Mouse (Mus musculus): Measurements from ENCODE around the gene Synpr. TPM values are rescaled to one million over a fixed set of nuclear protein-coding genes. Genes with fewer than 3 reads are reported as not detected.

The Synpr gene
- total and polyA plus RNA-seq, 3 experiments: not detected

GRCm38 (mm10) chr14:13558117-13558516 is 273.5 kb downstream of the Synpr start:
- dilution Hi-C loops (cut with MboI; ENCODE audit: extremely low pct_ligation_motif_present, extremely low pct_unique_long_range_greater_than_20kb, low sequenced_read_pairs): no loop called here
- H3K4me1 ChIP-seq (ENCODE audit: control insufficient read depth in 1 of 2, insufficient read depth in 2 of 2): no peaks in the 10 kb centered on the region
- no peaks in the 10 kb centered on the region for H3K36me3 ChIP-seq (replicated peaks in 1 of 2; ENCODE audit: control insufficient read depth in 1 of 2, insufficient read depth in 1 of 2, low read length in 1 of 2)
- in situ Hi-C loops (cut with MboI; ENCODE audit: low pct_ligation_motif_present, low pct_unique_long_range_greater_than_20kb, low sequenced_read_pairs): no loop called here
- no peaks in the 10 kb centered on the region for H3K9me3 ChIP-seq (replicated peaks; ENCODE audit: low read length)
- no peak overlapping the region for H3K9ac ChIP-seq (ENCODE audit: insufficient read depth, low read depth)
- no peak overlapping the region for H3K27ac ChIP-seq (ENCODE audit: insufficient read depth, low read depth)
- no peak overlapping the region for H3K4me3 ChIP-seq (replicated peaks in 1 of 3; ENCODE audit: low read depth in 2 of 3, low read length in 2 of 3, poor library complexity in 1 of 3)
- DNase-seq (ENCODE audit: extremely low read depth): no peak
- TF ChIP-seq KAT2A (IDR thresholded peaks at IDR 0.05; ENCODE audit: insufficient replicate concordance, low read length): no peak
- no peaks in the 10 kb centered on the region for H3K27me3 ChIP-seq (replicated peaks)
- no peaks in the 10 kb centered on the region for H3K79me2 ChIP-seq (replicated peaks; ENCODE audit: control insufficient read depth, extremely low read depth, insufficient read depth, poor library complexity, severe bottlenecking)
- H3K4me2 ChIP-seq (ENCODE audit: insufficient read depth, low read depth, poor library complexity, severe bottlenecking): no peak overlapping the region

- H3K4me1 ChIP-seq (ENCODE audit: control insufficient read depth in 1 of 2, insufficient read depth in 2 of 2): no peaks in the 10 kb centered on the region
- no peaks in the 10 kb centered on the region for H3K9me3 ChIP-seq (replicated peaks; ENCODE audit: low read length)
- in situ Hi-C loops (cut with MboI; ENCODE audit: low pct_ligation_motif_present, low pct_unique_long_range_greater_than_20kb, low sequenced_read_pairs): no loop called here
- no peak overlapping the region for H3K4me3 ChIP-seq (replicated peaks in 1 of 3; ENCODE audit: low read depth in 2 of 3, low read length in 2 of 3, poor library complexity in 1 of 3)
- no peak for DNase-seq (ENCODE audit: extremely low read depth)
- H3K27ac ChIP-seq (ENCODE audit: insufficient read depth, low read depth): no peak overlapping the region
- no peaks in the 10 kb centered on the region for H3K36me3 ChIP-seq (replicated peaks in 1 of 2; ENCODE audit: control insufficient read depth in 1 of 2, insufficient read depth in 1 of 2, low read length in 1 of 2)
- TF ChIP-seq POLR2AphosphoS2 (IDR thresholded peaks at IDR 0.05; ENCODE audit: low read depth, low read length) (no peak), GABPA (IDR thresholded peaks at IDR 0.05; ENCODE audit: insufficient replicate concordance, low read depth, low read length) (no peak), MAZ (IDR thresholded peaks at IDR 0.05; ENCODE audit: low read depth, low read length) (no peak), MAX (IDR thresholded peaks at IDR 0.05; ENCODE audit: low read length) (no peak), EP300 (IDR thresholded peaks at IDR 0.05; ENCODE audit: low read length) (no peak), UBTF (IDR thresholded peaks at IDR 0.05; ENCODE audit: low read depth, low read length) (no peak), ZMIZ1 (IDR thresholded peaks at IDR 0.05; ENCODE audit: low read depth, low read length) (no peak), ETS1 (conservative IDR thresholded peaks at IDR 0.05; ENCODE audit: low read depth, low read length) (no peak), PAX5 (IDR thresholded peaks at IDR 0.05; ENCODE audit: low read length) (no peak), ELF1 (IDR thresholded peaks at IDR 0.05; ENCODE audit: low read depth, low read length) (no peak), POLR2A (IDR thresholded peaks at IDR 0.05; ENCODE audit: low read depth, low read length) (no peak), ZC3H11A (IDR thresholded peaks at IDR 0.05; ENCODE audit: low read depth, low read length) (no peak), TCF12 (IDR thresholded peaks at IDR 0.05; ENCODE audit: low read depth, low read length) (no peak)
- no peaks in the 10 kb centered on the region for H3K79me2 ChIP-seq (replicated peaks; ENCODE audit: control insufficient read depth, extremely low read depth, insufficient read depth, poor library complexity, severe bottlenecking)
- no peaks in the 10 kb centered on the region for H3K27me3 ChIP-seq (replicated peaks)
- H3K4me2 ChIP-seq (ENCODE audit: insufficient read depth, low read depth, poor library complexity, severe bottlenecking): no peak overlapping the region
- no peak overlapping the region for H3K9ac ChIP-seq (ENCODE audit: insufficient read depth, low read depth)
- dilution Hi-C loops (cut with MboI; ENCODE audit: extremely low pct_ligation_motif_present, extremely low pct_unique_long_range_greater_than_20kb, low sequenced_read_pairs): no loop called here
These were observed 282.7 kb downstream of the Synpr start for GRCm38 (mm10) chr14:13567250-13567649.

- no peaks in the 10 kb centered on the region for H3K4me1 ChIP-seq (ENCODE audit: control insufficient read depth in 1 of 2, insufficient read depth in 2 of 2)
- dilution Hi-C loops (cut with MboI; ENCODE audit: extremely low pct_ligation_motif_present, extremely low pct_unique_long_range_greater_than_20kb, low sequenced_read_pairs): no loop called here
- no peaks in the 10 kb centered on the region for H3K36me3 ChIP-seq (replicated peaks in 1 of 2; ENCODE audit: control insufficient read depth in 1 of 2, insufficient read depth in 1 of 2, low read length in 1 of 2)
- H3K9ac ChIP-seq (ENCODE audit: insufficient read depth, low read depth): no peak overlapping the region
- H3K27ac ChIP-seq (ENCODE audit: insufficient read depth, low read depth): no peak overlapping the region
- H3K79me2 ChIP-seq (replicated peaks; ENCODE audit: control insufficient read depth, extremely low read depth, insufficient read depth, poor library complexity, severe bottlenecking): no peaks in the 10 kb centered on the region
- DNase-seq (ENCODE audit: extremely low read depth): no peak
- no peak overlapping the region for H3K4me2 ChIP-seq (ENCODE audit: insufficient read depth, low read depth, poor library complexity, severe bottlenecking)
- in situ Hi-C loops (cut with MboI; ENCODE audit: low pct_ligation_motif_present, low pct_unique_long_range_greater_than_20kb, low sequenced_read_pairs): no loop called here
- no peak for TF ChIP-seq ZKSCAN1 (IDR thresholded peaks at IDR 0.05; ENCODE audit: borderline replicate concordance, low read depth, low read length)
- TF ChIP-seq JUND (conservative IDR thresholded peaks at IDR 0.05; ENCODE audit: low read depth, low read length): no peak
- H3K27me3 ChIP-seq (replicated peaks): no peaks in the 10 kb centered on the region
- H3K9me3 ChIP-seq (replicated peaks; ENCODE audit: low read length): no peaks in the 10 kb centered on the region
- H3K4me3 ChIP-seq (replicated peaks in 1 of 3; ENCODE audit: low read depth in 2 of 3, low read length in 2 of 3, poor library complexity in 1 of 3): no peak overlapping the region
These were observed 283.4 kb downstream of the Synpr start for GRCm38 (mm10) chr14:13567996-13568395.

All from CH12.LX (cell line).